Mouse (Mus musculus) layer of hippocampus, adult 11-12 months (tissue): ENCODE measurements around the gene Foxj3.

ENCODE experiments used
- DNase-seq: peaks from one replicate; pipeline ENCODE4 v3.0.0; 2022; ENCODE audit warnings: low spot score

Gene Foxj3

GRCm38 (mm10) chr4:119637176-119637845, 100.5 kb downstream of the Foxj3 start, which contains the start of gene Guca2a:
Gene Guca2a (plus strand): TSS chr4:119637704.
- DNase-seq = no peak

DNA sequence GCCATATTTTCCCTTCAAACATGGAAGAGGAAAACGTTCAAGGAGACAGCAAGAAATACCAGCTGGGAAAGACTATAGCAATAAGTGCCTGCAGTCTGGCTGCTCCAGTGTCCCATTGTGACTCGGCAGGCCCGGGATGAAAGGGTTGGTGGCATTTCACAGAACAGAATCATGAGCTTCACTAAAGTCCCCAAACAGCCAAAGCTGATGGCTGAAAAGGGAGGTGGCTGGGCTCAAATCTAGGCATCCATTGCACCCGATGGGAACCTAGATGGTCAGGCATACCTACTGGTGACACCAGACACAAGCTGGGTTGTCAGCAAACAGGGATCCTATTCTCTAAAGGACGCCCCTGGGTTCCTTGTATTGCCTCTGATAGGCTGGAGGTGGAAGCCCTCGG, 101.1 kb downstream of the Foxj3 start:
- no peak for DNase-seq

GRCm38 (mm10) chr4:119638656-119639055, 101.9 kb downstream of the Foxj3 start:
- no peak for DNase-seq

DNA sequence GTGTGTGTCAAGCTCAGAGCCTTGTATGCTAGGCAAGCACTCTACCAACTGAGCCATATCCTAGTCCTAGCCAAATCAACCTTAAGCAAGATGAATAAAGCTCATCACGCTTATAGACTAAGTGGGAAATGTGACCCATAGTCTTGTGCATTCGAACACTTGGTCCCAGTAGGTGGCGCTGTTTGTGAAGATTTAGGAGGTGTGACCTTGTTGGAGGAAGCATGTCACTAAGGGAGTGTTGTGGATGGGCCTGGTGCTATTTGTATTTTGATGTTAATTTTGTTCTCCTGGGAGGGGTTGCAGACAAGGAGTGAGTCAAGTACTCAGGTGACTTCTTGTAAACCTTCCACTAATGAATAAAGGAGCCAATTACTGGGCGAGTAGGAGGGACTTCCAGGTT, 105.9 kb downstream of the Foxj3 start:
- no peak for DNase-seq

DNA sequence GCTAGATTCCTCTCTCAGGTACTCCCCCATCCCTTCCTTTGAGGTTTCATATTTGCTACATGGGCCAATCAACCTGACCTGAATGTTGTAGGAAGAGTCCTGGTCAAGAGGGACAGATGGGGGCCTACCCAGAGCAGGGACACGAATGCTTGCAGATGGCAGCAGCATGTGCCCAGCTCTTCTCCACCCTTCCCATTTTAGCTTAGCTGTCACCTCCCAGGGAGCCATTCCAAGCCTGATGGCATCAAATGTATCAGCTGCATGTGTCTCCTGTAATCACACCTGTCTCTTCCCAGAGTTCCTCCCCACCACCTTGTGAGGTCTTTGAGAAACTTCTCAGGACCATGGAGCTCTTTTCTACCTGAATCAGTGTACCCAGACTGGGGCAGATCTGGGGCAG, 120.2 kb downstream of the Foxj3 start:
- no peak for DNase-seq

GRCm38 (mm10) chr4:119658246-119658645, 121.4 kb downstream of the Foxj3 start:
- no peak for DNase-seq

- no peak for DNase-seq
These were observed 121.9 kb downstream of the Foxj3 start, which contains the start of gene Guca2b for GRCm38 (mm10) chr4:119658731-119659130. Gene Guca2b (minus strand): TSS chr4:119658954.

GRCm38 (mm10) chr4:119660007-119660406, 123.2 kb downstream of the Foxj3 start:
- no peak for DNase-seq

GRCm38 (mm10) chr4:119662151-119662550, 125.3 kb downstream of the Foxj3 start:
- no peak for DNase-seq

DNA sequence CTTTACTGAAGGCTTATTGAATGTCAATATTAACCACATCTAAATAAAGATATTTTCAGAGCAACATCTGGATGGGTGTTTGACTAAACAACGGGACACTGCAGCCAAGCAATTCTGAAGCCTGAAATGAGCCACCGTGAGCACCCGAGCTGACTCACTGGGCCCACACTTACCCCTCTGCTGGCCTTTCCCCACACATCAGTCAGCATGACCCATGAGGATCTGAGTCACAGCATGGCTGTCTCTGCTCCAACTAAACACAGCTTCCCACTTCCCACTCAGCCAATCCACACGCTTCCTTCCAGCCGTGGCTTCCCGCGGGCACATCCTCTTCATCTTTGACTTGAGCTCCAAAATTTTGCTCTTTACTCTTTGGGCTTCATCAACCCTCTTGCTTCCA, 126.2 kb downstream of the Foxj3 start:
- DNase-seq = no peak

DNA sequence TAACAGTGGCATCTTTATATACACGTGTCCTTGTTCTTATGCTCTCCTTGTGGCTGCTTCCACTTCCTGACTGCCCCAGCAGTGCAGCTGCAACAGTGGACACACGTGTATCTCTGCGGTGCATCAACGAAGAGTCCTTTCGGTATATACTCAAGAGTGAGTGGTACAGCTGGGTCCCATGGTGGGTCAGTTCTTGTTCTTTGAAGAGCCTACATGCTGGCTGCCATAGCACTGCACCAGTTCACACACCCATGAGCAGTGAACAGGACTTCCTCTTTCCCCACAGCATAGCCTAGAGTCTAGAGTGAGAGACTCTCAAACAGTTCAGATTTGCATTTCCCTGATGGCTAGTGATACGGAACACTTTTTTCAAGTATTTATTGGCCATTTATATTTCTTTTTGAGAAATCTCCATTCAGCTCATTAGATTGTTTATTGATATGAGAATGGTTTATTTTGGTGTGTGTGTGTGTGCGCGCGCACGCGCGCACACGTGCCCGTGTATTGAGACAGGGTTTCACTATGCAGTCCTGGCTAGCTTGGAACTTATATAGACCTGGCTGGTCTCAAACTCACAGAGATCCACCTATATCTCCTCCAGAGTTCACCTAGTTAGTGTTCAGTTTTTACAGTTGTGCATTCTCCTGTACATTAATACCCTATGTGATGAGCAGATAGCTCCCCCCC, 126.7 kb downstream of the Foxj3 start:
- no peak for DNase-seq

DNA sequence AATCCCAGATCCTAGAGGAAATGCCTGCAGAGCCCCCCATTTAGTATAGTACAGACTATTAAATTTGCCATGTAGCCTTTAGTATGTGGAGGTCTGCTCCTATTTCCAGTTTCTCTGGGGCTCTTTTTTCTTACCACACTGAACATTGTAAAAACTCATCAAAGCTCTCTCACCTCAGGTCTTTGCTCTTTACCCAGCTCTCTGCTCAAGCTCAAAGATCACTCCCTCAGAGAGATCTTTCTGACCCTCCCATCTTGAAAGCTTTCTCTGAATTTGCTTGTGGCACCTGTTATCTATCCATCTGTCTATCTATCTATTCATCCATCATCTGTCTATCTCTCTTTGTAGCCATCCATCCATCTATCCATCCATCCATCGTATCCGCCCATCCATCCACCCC, 128.4 kb downstream of the Foxj3 start:
- no peak for DNase-seq

DNA sequence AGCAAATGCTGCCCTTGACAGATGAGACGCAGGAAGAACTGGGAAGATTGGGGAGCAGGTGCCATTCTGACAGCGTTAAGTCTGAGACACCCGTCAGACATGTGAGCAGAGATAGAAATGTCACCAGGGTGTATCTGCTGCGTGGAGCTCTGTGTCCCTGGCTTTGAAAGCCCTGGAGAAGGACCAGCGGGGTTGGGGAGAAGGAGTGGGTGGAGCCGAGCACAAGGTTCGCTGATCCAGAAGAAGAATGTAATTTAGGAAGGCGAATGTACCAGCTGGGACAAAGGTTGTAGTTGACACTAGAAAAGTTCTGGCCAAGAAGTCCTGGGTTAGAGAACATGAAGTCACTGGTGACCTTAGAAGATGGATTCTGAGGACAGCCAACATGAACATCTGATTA, 129.3 kb downstream of the Foxj3 start:
- no peak for DNase-seq

GRCm38 (mm10) chr4:119667454-119667853, 130.7 kb downstream of the Foxj3 start:
- no peak for DNase-seq

DNA sequence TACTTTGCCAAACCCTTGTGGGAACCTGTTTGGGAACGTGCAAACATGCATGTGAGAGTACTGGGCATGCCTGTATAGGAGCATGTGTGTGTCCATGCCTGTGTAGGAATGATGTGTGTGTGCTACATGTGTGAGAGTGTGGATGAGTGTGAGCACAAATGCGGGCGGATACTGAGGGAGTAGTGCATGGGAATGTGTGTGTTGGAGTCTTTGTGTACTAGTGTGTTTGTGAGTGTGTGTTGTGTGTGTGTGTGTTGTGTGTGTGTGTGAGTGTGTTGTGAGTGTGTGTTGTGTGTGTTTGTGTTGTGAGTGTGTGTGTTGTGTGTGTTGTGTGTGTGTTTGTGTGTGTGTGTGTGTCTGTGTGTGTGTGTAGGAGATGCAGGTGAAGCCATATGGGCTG, 131.4 kb downstream of the Foxj3 start:
- DNase-seq = no peak

DNA sequence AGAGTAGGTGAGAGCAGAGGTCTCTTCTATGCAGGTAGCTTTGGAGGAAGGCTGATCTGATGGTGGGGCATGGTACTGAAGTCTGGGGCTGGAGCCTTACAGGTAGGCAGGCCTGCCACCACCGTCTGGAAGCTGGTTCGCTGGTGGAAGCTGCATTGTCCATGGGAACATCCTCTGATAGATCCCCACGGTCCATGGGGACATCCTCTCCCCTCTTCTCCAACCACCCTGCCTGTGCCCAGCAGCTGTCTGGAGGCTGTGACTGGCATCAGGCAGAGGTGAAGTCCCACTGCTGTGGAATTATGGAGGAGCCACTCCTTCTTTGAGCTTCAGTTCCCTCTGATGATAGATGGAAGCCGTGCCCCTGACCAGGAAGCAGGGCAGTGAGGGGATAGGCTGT, 131.8 kb downstream of the Foxj3 start:
- DNase-seq = no peak

GRCm38 (mm10) chr4:119669356-119670209, 132.8 kb downstream of the Foxj3 start:
- DNase-seq = no peak

DNA sequence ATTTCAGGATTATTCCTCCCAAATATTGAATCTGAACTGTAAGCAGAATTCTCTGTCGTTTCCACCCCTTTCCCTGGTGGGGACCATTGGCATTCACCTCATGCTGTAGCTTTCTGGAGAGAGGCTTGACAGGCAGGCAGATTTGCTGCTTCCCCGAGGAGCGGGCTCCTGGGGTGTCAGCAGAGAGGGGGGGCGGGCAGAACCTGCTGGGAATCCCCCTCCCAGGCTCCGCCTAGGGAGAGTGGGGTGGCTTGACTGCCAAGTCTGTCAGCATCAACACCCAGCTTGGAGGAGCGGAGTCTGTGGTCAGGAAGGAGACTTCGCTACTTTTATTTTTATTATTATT, 133.4 kb downstream of the Foxj3 start:
- no peak for DNase-seq

DNA sequence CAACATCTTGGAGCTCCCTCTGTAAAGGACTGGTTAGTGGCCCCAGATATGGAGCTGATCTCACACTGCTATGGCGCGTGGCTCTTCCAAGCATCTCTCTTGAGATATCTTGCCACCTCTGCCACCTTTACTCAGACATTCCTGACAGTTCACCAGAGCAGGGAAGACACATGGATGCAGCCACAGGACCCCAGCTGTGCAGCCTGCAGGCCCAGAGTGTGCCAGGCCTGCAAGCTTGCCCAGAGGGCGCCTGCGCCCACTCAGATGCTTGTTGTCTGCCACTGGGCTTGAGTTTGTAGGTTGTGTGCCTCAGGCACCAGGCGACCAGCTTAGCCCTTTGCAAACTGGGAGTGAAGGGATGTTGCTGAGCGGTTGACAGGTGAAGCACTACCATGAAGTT, 133.9 kb downstream of the Foxj3 start:
- no peak for DNase-seq

DNA sequence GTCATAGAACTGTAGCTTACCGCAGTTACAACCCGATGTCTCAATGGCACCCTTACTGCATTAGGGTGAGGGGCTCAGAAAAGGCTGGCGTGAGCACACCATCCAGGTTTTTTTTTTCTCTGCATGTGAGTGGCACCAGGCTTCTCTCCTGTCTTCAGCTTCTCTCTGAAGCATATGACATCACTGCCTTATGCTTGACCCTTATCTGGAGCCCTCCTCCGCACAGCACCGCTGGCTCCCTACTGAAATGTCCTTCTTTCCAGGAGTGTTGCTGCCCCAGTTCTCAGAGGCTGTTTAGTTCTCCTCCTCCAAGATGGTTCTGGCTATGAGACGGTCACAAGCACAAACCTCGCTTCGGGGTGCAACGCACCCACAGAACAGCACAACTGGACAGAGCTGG, 134.4 kb downstream of the Foxj3 start:
- no peak for DNase-seq

DNA sequence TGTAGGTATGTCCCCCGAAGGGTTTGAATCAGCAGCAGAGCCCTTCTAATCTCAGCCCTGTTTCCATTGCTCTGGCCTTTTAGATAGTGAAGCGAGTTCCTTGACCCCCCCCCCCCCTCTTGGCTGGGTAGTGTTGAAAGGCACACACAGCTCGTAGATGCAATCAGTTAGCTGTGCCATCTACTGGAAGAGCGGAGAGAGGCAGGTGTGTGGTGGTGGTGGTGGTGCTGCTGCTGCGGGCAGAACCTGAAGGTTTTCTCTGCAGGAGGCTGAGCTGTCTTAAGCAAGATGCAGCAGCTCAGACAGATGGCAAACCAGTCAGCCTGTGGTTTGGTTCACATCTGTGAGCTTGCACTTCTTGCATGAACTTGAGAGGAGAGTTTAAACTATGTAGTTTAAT, 135.9 kb downstream of the Foxj3 start:
- DNase-seq = no peak
